Mouse (Mus musculus) heart, postnatal 0 days (tissue): ENCODE measurements around the gene Mocs1.
"Not testable (repeated sequence)": the region's sequence is repeated elsewhere in the genome, so short reads cannot be mapped to it uniquely, and the experiment has no call there.

Source experiments
- CTCF ChIP-seq: IDR thresholded peaks from 2 replicates; pipeline ENCODE4 v1.5.1; 2016; ENCODE audit warnings: antibody characterized with exemption, control low read depth, low read depth
- EP300 ChIP-seq: IDR thresholded peaks from 2 replicates; pipeline ENCODE4 v1.6.1; 2016; ENCODE audit warnings: antibody characterized with exemption, low read depth

- TF ChIP-seq CTCF, EP300: not testable (repeated sequence)
These were observed 9.1 kb downstream of the Mocs1 start for GRCm38 (mm10) chr17:49437306-49437705.
